Mouse (Mus musculus): ENCODE results near the gene Thrb.
A peak's percentile ranks its signal among the peaks of the same experiment; 100 is the strongest.

The Thrb gene

GRCm38 (mm10) chr14:17875946-17876345 lies 215.9 kb downstream of the Thrb start:
- DNase-seq (ENCODE audit: low read depth, low spot score) = no peak

GRCm38 (mm10) chr14:17879446-17879845 lies 219.4 kb downstream of the Thrb start:
- no peak for DNase-seq (ENCODE audit: low read depth, low spot score)

- DNase-seq (ENCODE audit: low read depth, low spot score) = no peak
Observed at GRCm38 (mm10) chr14:17884884-17885283, 224.8 kb downstream of the Thrb start.

- no peak for DNase-seq (ENCODE audit: low read depth, low spot score)
Observed at GRCm38 (mm10) chr14:17885320-17885719, 225.3 kb downstream of the Thrb start.

GRCm38 (mm10) chr14:17894791-17895190 lies 234.7 kb downstream of the Thrb start:
- DNase-seq (ENCODE audit: low read depth, low spot score) = no peak

- no peak for DNase-seq (ENCODE audit: low read depth, low spot score)
Observed at GRCm38 (mm10) chr14:17899733-17900413, 239.8 kb downstream of the Thrb start.

GRCm38 (mm10) chr14:17900414-17900795 lies 240.3 kb downstream of the Thrb start:
- DNase-seq (ENCODE audit: low read depth, low spot score) = no peak

GRCm38 (mm10) chr14:17902426-17902825 lies 242.4 kb downstream of the Thrb start:
- DNase-seq (ENCODE audit: low read depth, low spot score) = no peak

- no peak for DNase-seq (ENCODE audit: low read depth, low spot score)
Observed at GRCm38 (mm10) chr14:17903121-17903520, 243.1 kb downstream of the Thrb start.

- no peak for DNase-seq (ENCODE audit: low read depth, low spot score)
Observed at GRCm38 (mm10) chr14:17904554-17904953, 244.5 kb downstream of the Thrb start.

- no peak for DNase-seq (ENCODE audit: low read depth, low spot score)
Observed at GRCm38 (mm10) chr14:17905627-17906026, 245.6 kb downstream of the Thrb start.

GRCm38 (mm10) chr14:17906931-17907330 lies 246.9 kb downstream of the Thrb start:
- no peak for DNase-seq (ENCODE audit: low read depth, low spot score)

GRCm38 (mm10) chr14:17911157-17911556 lies 251.1 kb downstream of the Thrb start:
- no peak for DNase-seq (ENCODE audit: low read depth, low spot score)

- no peak for DNase-seq (ENCODE audit: low read depth, low spot score)
Observed at GRCm38 (mm10) chr14:17912573-17913207, 252.6 kb downstream of the Thrb start.

- no peak for DNase-seq (ENCODE audit: low read depth, low spot score)
Observed at GRCm38 (mm10) chr14:17915556-17915955, 255.5 kb downstream of the Thrb start.

- DNase-seq (ENCODE audit: low read depth, low spot score) = no peak
Observed at GRCm38 (mm10) chr14:17916651-17917050, 256.6 kb downstream of the Thrb start.

GRCm38 (mm10) chr14:17917124-17917763 lies 257.2 kb downstream of the Thrb start:
- DNase-seq (ENCODE audit: low read depth, low spot score) = no peak

GRCm38 (mm10) chr14:17917899-17918298 lies 257.8 kb downstream of the Thrb start:
- DNase-seq (ENCODE audit: low read depth, low spot score) = no peak

- no peak for DNase-seq (ENCODE audit: low read depth, low spot score)
Observed at GRCm38 (mm10) chr14:17922807-17923704, 263.0 kb downstream of the Thrb start.

- peak; percentile 30 for DNase-seq (ENCODE audit: low read depth, low spot score)
Observed at GRCm38 (mm10) chr14:17927469-17927868, 267.4 kb downstream of the Thrb start.

- DNase-seq (ENCODE audit: low read depth, low spot score) = no peak
Observed at GRCm38 (mm10) chr14:17929585-17929984, 269.5 kb downstream of the Thrb start.

- no peak for DNase-seq (ENCODE audit: low read depth, low spot score)
Observed at GRCm38 (mm10) chr14:17933475-17933874, 273.4 kb downstream of the Thrb start.

Measured in retina, adult 2 months (tissue).